In genomic region chr8:75133399-75133798, GRCm38 (mm10) we compare ENCODE assay signal across 15 mouse cellular contexts.
"Had no signal": no experiment of that assay in that cellular context is flagged by ENCODE, and none has a peak within 500 bp of the region (broad histone marks: within the 10 kb centered on the region; RNA-seq: fewer than 3 reads in every experiment).

No protein-coding gene starts in this region.

- DNase-seq: retina, postnatal 1 day; right cerebral cortex, adult 18-20 months; right cerebral cortex, postnatal 14 days; right cerebral cortex, postnatal 25 days; right cerebral cortex, postnatal 4 days; spleen, adult 18-20 months; thymus, adult 18-20 months; thymus, adult 2 months; thymus, postnatal 14 days; thymus, postnatal 25 days; thymus, postnatal 36 days; thymus, postnatal 4 days had no signal

- H3K9me3 ChIP-seq: neural tube, embryonic 15.5 days; stomach, embryonic 15.5 days had no signal

- H3K27me3 ChIP-seq: neural tube, embryonic 15.5 days; stomach, embryonic 15.5 days had no signal

- H3K9ac ChIP-seq: neural tube, embryonic 15.5 days; stomach, embryonic 15.5 days had no signal

- H3K27ac ChIP-seq: neural tube, embryonic 15.5 days; stomach, postnatal 0 days had no signal

- H3K4me2 ChIP-seq: neural tube, embryonic 15.5 days; stomach, embryonic 15.5 days had no signal

- H3K4me3 ChIP-seq: neural tube, embryonic 15.5 days; stomach, embryonic 15.5 days had no signal
